Mouse (Mus musculus): ENCODE measurements around the gene Ifna11. TPM values are rescaled to one million over a fixed set of nuclear protein-coding genes. Genes with fewer than 3 reads are reported as not detected.

Gene Ifna11
- total and polyA plus RNA-seq, 3 experiments = not detected

DNA sequence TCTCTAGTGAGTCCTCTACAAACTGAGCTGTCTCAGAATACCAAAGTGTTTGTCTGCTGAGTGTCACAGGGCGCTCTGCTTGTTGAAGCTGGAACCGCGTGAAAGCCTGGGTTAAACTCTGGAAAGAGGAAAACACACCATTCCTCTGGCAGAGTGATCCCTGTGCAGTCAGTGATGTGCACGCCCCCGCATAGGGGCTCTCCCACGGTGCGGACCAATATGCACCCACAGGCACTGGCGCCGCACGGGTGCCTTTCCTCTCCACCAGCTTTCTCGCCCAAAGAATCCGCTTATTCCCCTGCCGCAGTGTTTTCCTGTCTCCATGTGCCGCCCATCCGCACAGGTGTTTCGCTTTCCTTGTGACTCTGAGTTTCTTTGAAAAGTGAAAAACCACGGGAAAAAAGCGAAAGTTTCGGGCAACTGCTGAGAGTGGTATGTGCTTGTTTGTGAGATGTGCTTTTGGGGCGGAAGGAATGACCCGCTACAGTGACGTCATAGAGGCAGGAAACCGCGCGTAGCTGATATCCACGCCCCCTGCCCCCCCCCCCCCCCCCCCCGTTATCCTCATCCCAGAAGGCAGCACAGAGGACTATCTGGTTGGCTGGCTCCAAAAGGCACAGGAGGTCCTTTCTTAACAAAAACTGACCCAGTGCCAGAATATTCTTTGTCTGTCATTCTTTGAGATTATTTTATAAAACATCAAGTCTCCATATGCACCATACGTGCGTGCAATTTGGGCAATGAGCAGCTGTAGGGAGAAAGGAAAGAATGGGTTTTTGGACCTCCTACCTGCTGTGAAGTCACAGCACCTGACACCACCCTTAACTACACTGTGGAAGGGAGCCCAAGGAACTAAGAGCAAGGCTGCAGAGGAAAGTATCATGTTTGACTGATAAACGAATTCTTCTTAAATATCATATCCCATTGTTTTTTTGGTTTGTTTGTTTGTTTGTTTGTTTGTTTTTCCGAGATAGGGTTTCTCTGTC, 48.5 kb downstream of the Ifna11 start:
- Histone ChIP-seq H3K27me3 (ENCODE audit: insufficient read depth, low read length) (no peaks in the 10 kb centered on the region), H3K4me3 (ENCODE audit: low read depth, low read length) (no peak overlapping the region), H3K4me1 (ENCODE audit: insufficient read depth, low read depth, low read length) (no peaks in the 10 kb centered on the region), H3K36me3 (replicated peaks) (no peaks in the 10 kb centered on the region), H3K9me3 (replicated peaks) (no peaks in the 10 kb centered on the region)
- TF ChIP-seq TAL1 (conservative IDR thresholded peaks at IDR 0.05; ENCODE audit: low read depth, low read length) = no peak
- TF ChIP-seq GATA1 (IDR thresholded peaks at IDR 0.05; ENCODE audit: borderline replicate concordance, low read length) = no peak
- no peak for TF ChIP-seq GATA2 (IDR thresholded peaks at IDR 0.05; ENCODE audit: borderline replicate concordance, low read depth, low read length)
- TF ChIP-seq POLR2AphosphoS5 (IDR thresholded peaks at IDR 0.05; ENCODE audit: insufficient replicate concordance, low read depth, low read length) = no peak
- no peak for TF ChIP-seq CTCF (IDR thresholded peaks at IDR 0.05; ENCODE audit: low read depth, low read length)
- ATAC-seq (ENCODE audit: extremely low read depth, insufficient number of reproducible peaks, low FRiP score, poor library complexity, severe bottlenecking) = no peak
- DNase-seq (ENCODE audit: low spot score) = no peak

Other genes with a start within 250 kb of the Ifna11 start
Only the 20 nearest of the 30 such genes appear.
- gene Gm13271, start 65.1 kb upstream of the Ifna11 start, total RNA-seq (2014; fragmentation: Nextera tagmentation) = not detected in 2 replicates
- not detected in 2 replicates for gene Gm13271, start 65.1 kb upstream of the Ifna11 start, total RNA-seq (2017)
- gene Gm13271, start 65.1 kb upstream of the Ifna11 start, polyA plus RNA-seq (2012) = not detected in 2 replicates
- not detected in 2 replicates for gene Gm13283, start 59.8 kb upstream of the Ifna11 start, total RNA-seq (2014; fragmentation: Nextera tagmentation)
- not detected in 2 replicates for gene Gm13283, start 59.8 kb upstream of the Ifna11 start, total RNA-seq (2017)
- gene Gm13283, start 59.8 kb upstream of the Ifna11 start, polyA plus RNA-seq (2012) = not detected in 2 replicates
- not detected in 2 replicates for gene Gm13290, start 46.1 kb upstream of the Ifna11 start, total RNA-seq (2014; fragmentation: Nextera tagmentation)
- not detected in 2 replicates for gene Gm13290, start 46.1 kb upstream of the Ifna11 start, total RNA-seq (2017)
- gene Gm13290, start 46.1 kb upstream of the Ifna11 start, polyA plus RNA-seq (2012) = not detected in 2 replicates
- not detected in 2 replicates for gene Gm13289, start 43.0 kb upstream of the Ifna11 start, total RNA-seq (2014; fragmentation: Nextera tagmentation)
- gene Gm13289, start 43.0 kb upstream of the Ifna11 start, total RNA-seq (2017) = not detected in 2 replicates
- not detected in 2 replicates for gene Gm13289, start 43.0 kb upstream of the Ifna11 start, polyA plus RNA-seq (2012)
- not detected in 2 replicates for gene Gm13272, start 40.1 kb upstream of the Ifna11 start, total RNA-seq (2014; fragmentation: Nextera tagmentation)
- 0.29 TPM in 1 of 2 replicates, not detected in the other for gene Gm13272, start 40.1 kb upstream of the Ifna11 start, total RNA-seq (2017)
- gene Gm13272, start 40.1 kb upstream of the Ifna11 start, polyA plus RNA-seq (2012) = not detected in 2 replicates
- gene Ifnz, start 37.8 kb upstream of the Ifna11 start, total RNA-seq (2014; fragmentation: Nextera tagmentation) = not detected in 2 replicates
- gene Ifnz, start 37.8 kb upstream of the Ifna11 start, total RNA-seq (2017) = not detected in 2 replicates
- gene Ifnz, start 37.8 kb upstream of the Ifna11 start, polyA plus RNA-seq (2012) = not detected in 2 replicates
- not detected in 2 replicates for gene Gm13276, start 34.2 kb upstream of the Ifna11 start, total RNA-seq (2014; fragmentation: Nextera tagmentation)
- not detected in 2 replicates for gene Gm13276, start 34.2 kb upstream of the Ifna11 start, total RNA-seq (2017)
- not detected in 2 replicates for gene Gm13276, start 34.2 kb upstream of the Ifna11 start, polyA plus RNA-seq (2012)
- not detected in 2 replicates for gene Gm13277, start 31.3 kb upstream of the Ifna11 start, total RNA-seq (2014; fragmentation: Nextera tagmentation)
- gene Gm13277, start 31.3 kb upstream of the Ifna11 start, total RNA-seq (2017) = not detected in 2 replicates
- gene Gm13277, start 31.3 kb upstream of the Ifna11 start, polyA plus RNA-seq (2012) = not detected in 2 replicates
- not detected in 2 replicates for gene Gm13278, start 28.4 kb upstream of the Ifna11 start, total RNA-seq (2014; fragmentation: Nextera tagmentation)
- not detected in 2 replicates for gene Gm13278, start 28.4 kb upstream of the Ifna11 start, total RNA-seq (2017)
- gene Gm13278, start 28.4 kb upstream of the Ifna11 start, polyA plus RNA-seq (2012) = not detected in 2 replicates
- not detected in 2 replicates for gene Gm13275, start 25.5 kb upstream of the Ifna11 start, total RNA-seq (2014; fragmentation: Nextera tagmentation)
- gene Gm13275, start 25.5 kb upstream of the Ifna11 start, total RNA-seq (2017) = 0.27 TPM in 1 of 2 replicates, not detected in the other
- gene Gm13275, start 25.5 kb upstream of the Ifna11 start, polyA plus RNA-seq (2012) = not detected in 2 replicates
- not detected in 2 replicates for gene Gm13279, start 22.6 kb upstream of the Ifna11 start, total RNA-seq (2014; fragmentation: Nextera tagmentation)
- gene Gm13279, start 22.6 kb upstream of the Ifna11 start, total RNA-seq (2017) = not detected in 2 replicates
- gene Gm13279, start 22.6 kb upstream of the Ifna11 start, polyA plus RNA-seq (2012) = not detected in 2 replicates
- not detected in 2 replicates for gene Gm13285, start 20.3 kb upstream of the Ifna11 start, total RNA-seq (2014; fragmentation: Nextera tagmentation)
- not detected in 2 replicates for gene Gm13285, start 20.3 kb upstream of the Ifna11 start, total RNA-seq (2017)
- not detected in 2 replicates for gene Gm13285, start 20.3 kb upstream of the Ifna11 start, polyA plus RNA-seq (2012)
- gene Gm13287, start 16.7 kb upstream of the Ifna11 start, total RNA-seq (2014; fragmentation: Nextera tagmentation) = not detected in 2 replicates
- gene Gm13287, start 16.7 kb upstream of the Ifna11 start, total RNA-seq (2017) = not detected in 2 replicates
- gene Gm13287, start 16.7 kb upstream of the Ifna11 start, polyA plus RNA-seq (2012) = not detected in 2 replicates
- gene Gm13288, start 14.4 kb upstream of the Ifna11 start, total RNA-seq (2014; fragmentation: Nextera tagmentation) = not detected in 2 replicates
- 0.06 and 0.16 TPM in 2 replicates for gene Gm13288, start 14.4 kb upstream of the Ifna11 start, total RNA-seq (2017)
- gene Gm13288, start 14.4 kb upstream of the Ifna11 start, polyA plus RNA-seq (2012) = not detected in 2 replicates
- gene Ifna7, start 3.7 kb upstream of the Ifna11 start, total RNA-seq (2014; fragmentation: Nextera tagmentation) = not detected in 2 replicates
- gene Ifna7, start 3.7 kb upstream of the Ifna11 start, total RNA-seq (2017) = not detected in 2 replicates
- not detected in 2 replicates for gene Ifna7, start 3.7 kb upstream of the Ifna11 start, polyA plus RNA-seq (2012)
- gene Ifna6, start 7.5 kb downstream of the Ifna11 start, total RNA-seq (2014; fragmentation: Nextera tagmentation) = not detected in 2 replicates
- gene Ifna6, start 7.5 kb downstream of the Ifna11 start, total RNA-seq (2017) = not detected in 2 replicates
- not detected in 2 replicates for gene Ifna6, start 7.5 kb downstream of the Ifna11 start, polyA plus RNA-seq (2012)
- gene Ifna5, start 15.6 kb downstream of the Ifna11 start, total RNA-seq (2014; fragmentation: Nextera tagmentation) = not detected in 2 replicates
- not detected in 2 replicates for gene Ifna5, start 15.6 kb downstream of the Ifna11 start, total RNA-seq (2017)
- gene Ifna5, start 15.6 kb downstream of the Ifna11 start, polyA plus RNA-seq (2012) = not detected in 2 replicates
- not detected in 2 replicates for gene Ifna4, start 21.9 kb downstream of the Ifna11 start, total RNA-seq (2014; fragmentation: Nextera tagmentation)
- 0.38 TPM in 1 of 2 replicates, not detected in the other for gene Ifna4, start 21.9 kb downstream of the Ifna11 start, total RNA-seq (2017)
- gene Ifna4, start 21.9 kb downstream of the Ifna11 start, polyA plus RNA-seq (2012) = not detected in 2 replicates
- not detected in 2 replicates for gene Ifna1, start 30.1 kb downstream of the Ifna11 start, total RNA-seq (2014; fragmentation: Nextera tagmentation)
- gene Ifna1, start 30.1 kb downstream of the Ifna11 start, total RNA-seq (2017) = not detected in 2 replicates
- gene Ifna1, start 30.1 kb downstream of the Ifna11 start, polyA plus RNA-seq (2012) = not detected in 2 replicates
- gene Ifne, start 60.2 kb downstream of the Ifna11 start, total RNA-seq (2014; fragmentation: Nextera tagmentation) = not detected in 2 replicates
- gene Ifne, start 60.2 kb downstream of the Ifna11 start, total RNA-seq (2017) = 0.23 TPM in 1 of 2 replicates, not detected in the other
- not detected in 2 replicates for gene Ifne, start 60.2 kb downstream of the Ifna11 start, polyA plus RNA-seq (2012)

All from G1E (cell line).